Mouse (Mus musculus) olfactory bulb, adult 2 months (tissue): ENCODE results near the gene Txnl4b.

Experiments used
- CTCF ChIP-seq: fragments of 200-500 bp; IDR thresholded peaks from 2 replicates; pipeline ENCODE4 v1.5.1; 2012; ENCODE audit warnings: low read depth, mild to moderate bottlenecking, low read length, moderate library complexity; ENCODE audit not compliant: insufficient read depth
- POLR2A ChIP-seq: fragments of 200-500 bp; IDR thresholded peaks from 2 replicates; pipeline ENCODE4 v1.6.1; 2012; ENCODE audit warnings: mild to moderate bottlenecking, low read depth, low read length, moderate library complexity; ENCODE audit not compliant: insufficient read depth

DNA sequence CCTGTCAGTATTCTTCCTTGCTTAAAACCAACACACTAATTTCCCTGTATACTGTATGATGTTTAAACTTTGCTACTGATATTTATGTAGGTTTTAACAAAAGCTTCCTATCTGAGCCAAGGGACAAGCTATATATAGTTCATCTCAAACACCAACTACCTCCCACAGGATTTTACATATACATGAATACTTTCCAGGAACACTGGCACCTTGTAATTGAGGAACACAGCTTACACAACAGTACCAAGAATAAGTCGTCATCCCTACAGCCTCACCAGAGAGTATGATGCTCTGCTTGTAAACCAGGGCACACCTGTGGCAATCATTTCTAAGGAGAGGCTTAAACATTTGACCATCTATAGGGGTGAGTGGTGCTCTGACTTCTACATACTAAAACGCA lies 41.0 kb downstream of the Txnl4b start:
- TF ChIP-seq CTCF, result no peak
- TF ChIP-seq POLR2A, result no peak
